In the genomic region with DNA sequence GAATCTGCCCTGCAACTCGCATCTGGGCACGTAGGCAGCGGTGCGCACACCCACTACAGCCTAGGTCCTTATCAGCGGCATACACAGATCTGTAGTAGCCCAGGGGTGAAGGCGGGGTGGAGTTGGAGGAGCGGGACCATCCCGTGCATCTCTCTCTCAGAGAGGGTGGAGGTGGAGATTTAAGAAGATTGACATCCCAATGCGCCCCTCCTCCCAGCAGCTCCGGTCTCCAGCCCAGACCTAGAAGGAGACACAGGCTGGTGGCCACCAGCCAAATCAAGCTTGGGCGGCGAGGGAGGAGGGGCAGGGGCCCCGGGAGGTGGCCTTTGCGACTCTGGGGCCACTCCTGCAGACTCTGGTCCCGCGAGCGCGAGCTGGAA, we compare ENCODE assay signal across 8 mouse cellular contexts. TPM values are rescaled to one million over a fixed set of nuclear protein-coding genes. Genes with fewer than 3 reads are reported as not detected.
DNase-seq lines count a peak whose midpoint lies in the region; ATAC-seq lines count a peak whose summit lies in the region.

A gene (plus strand): TSS at position 274 of the 380 bp plus-strand sequence.

- no peak for DNase-seq in lung, postnatal 25 days (ENCODE audit: low spot score)
- peak; percentile 95 for DNase-seq in c-Kit-positive CD71-positive TER-119-positive erythroid progenitor cells, embryonic 14.5 days (ENCODE audit: low spot score)
- peak; percentile 79 for DNase-seq in forebrain, embryonic 11.5 days (ENCODE audit: low spot score)
- DNase-seq in intestine, embryonic 14.5 days (ENCODE audit: low spot score): peak; percentile 71
- peak; percentile 81 to 83 for DNase-seq in right cerebral cortex, postnatal 10 days (ENCODE audit: low spot score in 2 of 2)
- no peak for DNase-seq in thymus, postnatal 25 days

- no peak within 1 kb of the TSS for H3K27ac ChIP-seq in lung, embryonic 15.5 days
- no peak within 1 kb of the TSS for H3K27ac ChIP-seq in forebrain, embryonic 11.5 days (ENCODE audit: low read depth, low read length)
- no peak within 1 kb of the TSS for H3K27ac ChIP-seq in intestine, embryonic 14.5 days (ENCODE audit: low read depth)
- H3K27ac ChIP-seq in liver, embryonic 12.5 days: peak within 1 kb of the TSS; percentile 98

- peak within 1 kb of the TSS; percentile 88 for H3K4me2 ChIP-seq in lung, embryonic 15.5 days
- H3K4me2 ChIP-seq in forebrain, embryonic 11.5 days (ENCODE audit: low read depth, low read length, severe bottlenecking): peak within 1 kb of the TSS; percentile 99
- H3K4me2 ChIP-seq in intestine, embryonic 14.5 days (ENCODE audit: low read length): peak within 1 kb of the TSS; percentile 92
- H3K4me2 ChIP-seq in liver, embryonic 12.5 days: peak within 1 kb of the TSS; percentile 72

- H3K27me3 ChIP-seq in lung, embryonic 15.5 days: peaks cover 46% of the 10 kb centered on the region
- peaks cover 18% of the 10 kb centered on the region for H3K27me3 ChIP-seq in forebrain, embryonic 11.5 days (ENCODE audit: control insufficient read depth, insufficient read depth, low read length)
- H3K27me3 ChIP-seq in intestine, embryonic 14.5 days (replicated peaks; ENCODE audit: control insufficient read depth, insufficient read depth, low read length): peaks cover 35% of the 10 kb centered on the region
- H3K27me3 ChIP-seq in liver, embryonic 12.5 days (replicated peaks): peaks cover 26% of the 10 kb centered on the region

- ATAC-seq in lung, embryonic 15.5 days (ENCODE audit: borderline replicate concordance, extremely low read depth, low FRiP score, low TSS enrichment): peak; percentile 82; the same call in 1 of the 2 replicates
- ATAC-seq in forebrain, embryonic 11.5 days (replicated peaks; ENCODE audit: low FRiP score): peak; percentile 83
- ATAC-seq in intestine, embryonic 14.5 days (replicated peaks; ENCODE audit: low FRiP score, low TSS enrichment, low read depth): peak; percentile 84
- peak; percentile 98 for ATAC-seq in liver, embryonic 12.5 days

- 2% methylated on average over 18 of the region's 18 CpGs for WGBS in lung, embryonic 15.5 days
- 4% methylated on average over 18 of the region's 18 CpGs for WGBS in forebrain, embryonic 11.5 days
- WGBS in intestine, embryonic 14.5 days: 1% methylated on average over 18 of the region's 18 CpGs
- 0% methylated on average over 18 of the region's 18 CpGs for WGBS in liver, embryonic 12.5 days (ENCODE audit: insufficient replicate concordance)

- H3K4me1 ChIP-seq in lung, embryonic 15.5 days: peaks cover 11% of the 10 kb centered on the region
- H3K4me1 ChIP-seq in forebrain, embryonic 11.5 days (replicated peaks; ENCODE audit: control insufficient read depth, insufficient read depth, low read length): 0 out of 2 replicates have a peak, but pooled peaks cover 5% of the 10 kb centered on the region
- peaks cover 5% of the 10 kb centered on the region for H3K4me1 ChIP-seq in intestine, embryonic 14.5 days (replicated peaks; ENCODE audit: control insufficient read depth, insufficient read depth, low read length)
- peaks cover 91% of the 10 kb centered on the region for H3K4me1 ChIP-seq in liver, embryonic 12.5 days

- no peak within 1 kb of the TSS for H3K9ac ChIP-seq in lung, embryonic 15.5 days
- peak within 1 kb of the TSS; percentile 63 for H3K9ac ChIP-seq in forebrain, embryonic 11.5 days (ENCODE audit: low read length)
- H3K9ac ChIP-seq in intestine, embryonic 14.5 days (ENCODE audit: low read length): peak within 1 kb of the TSS; percentile 32
- H3K9ac ChIP-seq in liver, embryonic 12.5 days: peak within 1 kb of the TSS; percentile 96

- no peaks in the 10 kb centered on the region for H3K9me3 ChIP-seq in lung, embryonic 15.5 days
- H3K9me3 ChIP-seq in forebrain, embryonic 11.5 days (ENCODE audit: control insufficient read depth, low read length): no peaks in the 10 kb centered on the region
- no peaks in the 10 kb centered on the region for H3K9me3 ChIP-seq in intestine, embryonic 14.5 days (ENCODE audit: control insufficient read depth, low read length)
- H3K9me3 ChIP-seq in liver, embryonic 12.5 days (replicated peaks): no peaks in the 10 kb centered on the region; the same call in 1 of the 2 replicates

- no peaks in the 10 kb centered on the region for H3K36me3 ChIP-seq in lung, embryonic 15.5 days
- no peaks in the 10 kb centered on the region for H3K36me3 ChIP-seq in forebrain, embryonic 11.5 days (ENCODE audit: control insufficient read depth, insufficient read depth, low read length)
- H3K36me3 ChIP-seq in intestine, embryonic 14.5 days (ENCODE audit: control insufficient read depth, insufficient read depth, low read length): no peaks in the 10 kb centered on the region
- peaks cover 34% of the 10 kb centered on the region for H3K36me3 ChIP-seq in liver, embryonic 12.5 days

- peak within 1 kb of the TSS; percentile 39 for H3K4me3 ChIP-seq in lung, embryonic 15.5 days
- peak within 1 kb of the TSS; percentile 56 for H3K4me3 ChIP-seq in forebrain, embryonic 11.5 days (ENCODE audit: low read depth, low read length)
- H3K4me3 ChIP-seq in intestine, embryonic 14.5 days (ENCODE audit: low read depth, low read length): peak within 1 kb of the TSS; percentile 51
- H3K4me3 ChIP-seq in liver, embryonic 12.5 days: peak within 1 kb of the TSS; percentile 88

RNA-seq across cellular contexts. Expression of the gene that starts here (rescaled TPM):
- polyA plus RNA-seq in lung, embryonic 15.5 days (2015; fragmentation: Nextera tagmentation; extraction: Ambion mirVana): 0.11 TPM in 1 of 2 replicates, not detected in the other
- polyA plus RNA-seq in forebrain, embryonic 11.5 days (2014; fragmentation: Nextera tagmentation; extraction: Ambion mirVana): 2.5 and 2.6 TPM in 2 replicates
- polyA plus RNA-seq in intestine, embryonic 14.5 days (2014; fragmentation: Nextera tagmentation; extraction: Ambion mirVana): 1.1 and 1.2 TPM in 2 replicates
- polyA plus RNA-seq in liver, embryonic 12.5 days (2016; fragmentation: Nextera tagmentation; extraction: Ambion mirVana): 17.6 and 18.5 TPM in 2 replicates

Comparison
In these comparisons a context has a peak if more than half of its experiments do, and no peak if none do; other contexts are left out.
1. Peak in ATAC-seq, H3K4me3 ChIP-seq and H3K4me2 ChIP-seq in lung, embryonic 15.5 days; RNA of the gene not detected or under 1 TPM.
2. DNase-seq: peak in c-Kit-positive CD71-positive TER-119-positive erythroid progenitor cells, embryonic 14.5 days (single experiment), forebrain, embryonic 11.5 days (single experiment), intestine, embryonic 14.5 days (single experiment) and right cerebral cortex, postnatal 10 days (2 of 2); none in lung, postnatal 25 days (single experiment) and thymus, postnatal 25 days (single experiment).
3. Peak in every context shown above with its lines, with median percentiles within 50 percentile points of each other: ATAC-seq, H3K4me2 ChIP-seq and H3K4me3 ChIP-seq.